Mouse (Mus musculus) gonadal fat pad, adult 2 months (tissue): ENCODE measurements around the gene Evc2. TPM values are rescaled to one million over a fixed set of nuclear protein-coding genes. Genes with fewer than 3 reads are reported as not detected.

Source experiments
- DNase-seq: peaks from one replicate; pipeline ENCODE4 v3.0.0-alpha.2; 2012; ENCODE audit warnings: low read depth
- polyA plus RNA-seq: library from polyadenylated mRNA; depleted of rRNA; stranded (reverse); fragments of >200 nt; gene quantifications from 2 replicates; pipeline ENCODE4 v1.2.3, GENCODE M21; 2012

Gene Evc2
- polyA plus RNA-seq, 1 experiment = 12.5 TPM

GRCm38 (mm10) chr5:37365751-37366150 is 27.5 kb downstream of the Evc2 start:
- no peak for DNase-seq

GRCm38 (mm10) chr5:37368796-37369195 is 30.5 kb downstream of the Evc2 start:
- DNase-seq = no peak

- DNase-seq = no peak
Observed at GRCm38 (mm10) chr5:37377376-37377775, 39.1 kb downstream of the Evc2 start.

GRCm38 (mm10) chr5:37380641-37381040 is 42.3 kb downstream of the Evc2 start:
- DNase-seq = no peak

GRCm38 (mm10) chr5:37383570-37383969 is 45.3 kb downstream of the Evc2 start:
- no peak for DNase-seq

GRCm38 (mm10) chr5:37388646-37389045 is 50.3 kb downstream of the Evc2 start:
- DNase-seq = no peak

- DNase-seq = no peak
Observed at GRCm38 (mm10) chr5:37389808-37390495, 51.7 kb downstream of the Evc2 start.

GRCm38 (mm10) chr5:37390923-37391322 is 52.6 kb downstream of the Evc2 start:
- no peak for DNase-seq

GRCm38 (mm10) chr5:37391901-37392300 is 53.6 kb downstream of the Evc2 start:
- DNase-seq = no peak

- no peak for DNase-seq
Observed at GRCm38 (mm10) chr5:37395172-37396030, 57.1 kb downstream of the Evc2 start.

- DNase-seq = no peak
Observed at GRCm38 (mm10) chr5:37419028-37419427, 80.7 kb downstream of the Evc2 start.

GRCm38 (mm10) chr5:37427210-37427609 is 88.9 kb downstream of the Evc2 start:
- no peak for DNase-seq

- no peak for DNase-seq
Observed at GRCm38 (mm10) chr5:37435417-37435816, 97.1 kb downstream of the Evc2 start.

GRCm38 (mm10) chr5:37442767-37443166 is 104.5 kb downstream of the Evc2 start:
- DNase-seq = no peak

- DNase-seq = no peak
Observed at GRCm38 (mm10) chr5:37447546-37447945, 109.2 kb downstream of the Evc2 start.

- DNase-seq = no peak
Observed at GRCm38 (mm10) chr5:37456590-37456989, 118.3 kb downstream of the Evc2 start.

GRCm38 (mm10) chr5:37457191-37457590 is 118.9 kb downstream of the Evc2 start:
- DNase-seq = no peak

GRCm38 (mm10) chr5:37457831-37458230 is 119.5 kb downstream of the Evc2 start:
- DNase-seq = no peak

- DNase-seq = no peak
Observed at GRCm38 (mm10) chr5:37458236-37458635, 119.9 kb downstream of the Evc2 start.

GRCm38 (mm10) chr5:37465461-37465860 is 127.2 kb downstream of the Evc2 start:
- no peak for DNase-seq

GRCm38 (mm10) chr5:37467646-37468045 is 129.3 kb downstream of the Evc2 start:
- DNase-seq = no peak

GRCm38 (mm10) chr5:37469031-37469430 is 130.7 kb downstream of the Evc2 start:
- no peak for DNase-seq

GRCm38 (mm10) chr5:37471584-37471983 is 133.3 kb downstream of the Evc2 start:
- no peak for DNase-seq
